Mouse (Mus musculus) lung, adult 18-20 months (tissue): ENCODE results near the gene Gjc3.
"Not testable (repeated sequence)": the region's sequence is repeated elsewhere in the genome, so short reads cannot be mapped to it uniquely, and the experiment has no call there.

ENCODE experiments used
- DNase-seq, 2 experiments: peaks; one replicate each; pipeline ENCODE4 v3.0.0; 2022; ENCODE audit warnings: mixed read lengths in 2 of 2

The Gjc3 gene

GRCm38 (mm10) chr5:137962945-137963344 is at the start of gene Gjc3:
Gene Gjc3, minus strand, starts transcription at chr5:137963098.
- DNase-seq = no peak

DNA sequence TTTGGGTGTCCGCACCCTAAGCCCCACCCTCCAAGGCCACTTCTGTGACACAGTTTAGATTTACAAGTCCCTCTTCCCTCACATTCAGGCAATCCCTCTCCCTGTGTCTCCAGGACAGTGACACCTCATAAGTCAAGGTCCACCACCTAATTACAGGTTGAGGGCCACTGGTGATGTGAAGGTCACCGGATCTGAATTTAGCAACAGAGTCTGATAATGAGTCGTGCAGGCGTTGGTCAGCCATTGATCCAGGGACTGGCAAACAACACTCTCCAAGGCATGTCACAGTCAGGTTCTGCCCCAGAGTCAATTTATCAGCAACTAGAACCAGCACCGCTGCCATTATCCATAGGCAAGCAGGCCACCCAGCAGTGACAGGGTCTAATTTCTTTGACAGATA is 49.5 kb upstream of the Gjc3 start:
- no peak for DNase-seq

DNA sequence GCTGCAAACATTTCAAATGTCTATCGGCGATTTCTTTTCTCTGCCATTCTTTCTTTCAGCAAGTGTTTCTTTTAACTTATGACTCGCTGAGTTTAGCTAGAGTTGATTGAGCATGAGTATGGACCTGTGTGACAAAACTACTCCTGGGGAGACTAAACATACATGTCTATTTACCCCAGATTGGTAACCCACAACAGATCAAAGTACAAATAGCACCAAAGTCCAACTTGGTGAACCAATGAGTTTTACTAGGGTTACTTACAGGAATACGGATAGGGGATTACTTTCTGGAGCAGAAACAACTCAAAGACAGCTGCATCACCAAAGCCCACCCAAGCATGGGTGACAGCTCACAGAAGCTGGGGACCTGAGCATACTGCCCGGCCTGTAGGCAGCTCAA is 46.5 kb upstream of the Gjc3 start:
- DNase-seq = no peak

- no peak for DNase-seq
Observed at GRCm38 (mm10) chr5:137986351-137986750, 23.5 kb upstream of the Gjc3 start.

DNA sequence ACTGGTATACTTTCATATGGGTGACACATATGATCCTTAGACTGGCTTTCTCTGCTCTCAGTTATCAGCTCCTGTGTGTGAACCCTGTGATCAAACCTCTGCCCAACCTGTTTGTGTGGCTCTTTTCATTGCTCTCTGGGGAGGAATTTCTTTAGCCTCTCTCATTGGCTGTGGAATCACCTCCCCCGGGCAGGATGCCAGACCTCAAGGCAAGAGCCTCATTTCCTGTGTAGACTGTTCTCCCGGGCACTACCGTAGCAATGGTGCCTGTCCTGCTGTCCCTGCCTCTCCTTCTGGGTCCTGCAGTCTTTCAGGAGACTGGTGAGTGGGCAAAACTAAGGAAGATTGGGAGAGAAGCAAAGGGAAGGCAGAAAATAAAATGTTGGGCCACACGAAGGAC is 18.4 kb upstream of the Gjc3 start, which contains the start of gene Azgp1:
Gene Azgp1 (plus strand): TSS at position 221 of the 400 bp plus-strand sequence.
- DNase-seq = peak; percentile 57 to 66

DNA sequence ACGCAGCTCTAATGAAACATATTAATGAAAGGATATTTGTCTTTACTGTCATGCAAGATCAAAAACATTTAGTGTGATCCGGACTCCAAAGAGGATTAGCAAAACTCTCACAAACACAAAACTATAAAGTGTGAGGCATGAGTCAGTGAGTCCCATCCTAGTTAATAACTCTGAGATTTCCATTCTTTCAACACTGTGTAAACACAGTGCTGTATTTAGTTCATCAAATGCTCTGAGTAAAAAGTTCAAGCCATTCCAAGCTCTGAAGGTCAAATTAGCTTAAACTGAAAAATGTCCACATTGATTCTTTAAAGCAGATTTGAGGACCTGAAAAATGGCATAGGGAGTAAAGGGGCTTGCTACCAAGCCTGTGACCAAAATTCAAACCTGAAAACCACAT is 16.2 kb upstream of the Gjc3 start:
- DNase-seq = no peak

DNA sequence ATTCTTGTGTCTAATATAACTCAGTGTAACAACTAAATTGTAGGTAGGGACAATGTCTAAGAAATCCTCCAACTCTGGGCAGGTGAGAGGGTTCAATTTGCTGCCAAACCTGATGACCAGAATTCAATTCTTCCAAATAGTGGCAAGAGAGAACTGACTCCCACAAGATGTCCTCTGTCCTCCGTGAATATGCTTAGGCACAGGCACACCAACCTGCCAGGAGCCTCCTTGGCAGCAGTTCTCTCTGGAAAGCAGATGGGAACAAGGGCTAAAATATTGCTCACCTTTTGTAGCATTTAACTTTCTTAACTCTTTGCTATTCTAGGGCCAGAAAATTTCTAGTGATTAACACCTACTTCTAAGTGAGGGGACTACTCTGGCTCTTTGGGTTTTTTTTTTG is 14.4 kb upstream of the Gjc3 start:
- no peak for DNase-seq

DNA sequence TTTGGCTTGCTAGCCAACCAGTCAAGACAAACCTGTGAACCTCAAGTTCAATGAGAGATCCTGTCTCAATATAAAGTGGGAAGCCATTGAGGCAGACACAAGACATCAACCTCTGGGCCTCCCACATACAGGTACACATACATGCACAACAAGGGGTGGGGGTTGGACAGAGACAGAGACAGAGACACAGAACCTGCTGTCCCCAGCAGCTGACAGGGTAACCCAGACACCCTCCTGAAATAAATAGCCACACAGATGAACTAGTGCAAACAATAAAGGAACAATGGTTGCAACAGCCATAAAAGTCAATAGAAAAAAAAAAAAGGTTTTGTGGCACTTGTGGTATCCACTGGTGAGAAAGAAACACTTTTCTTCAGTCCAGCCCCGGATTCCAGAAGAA is 12.5 kb upstream of the Gjc3 start:
- no peak for DNase-seq

GRCm38 (mm10) chr5:137974724-137975123 is 11.8 kb upstream of the Gjc3 start:
- DNase-seq = no peak

DNA sequence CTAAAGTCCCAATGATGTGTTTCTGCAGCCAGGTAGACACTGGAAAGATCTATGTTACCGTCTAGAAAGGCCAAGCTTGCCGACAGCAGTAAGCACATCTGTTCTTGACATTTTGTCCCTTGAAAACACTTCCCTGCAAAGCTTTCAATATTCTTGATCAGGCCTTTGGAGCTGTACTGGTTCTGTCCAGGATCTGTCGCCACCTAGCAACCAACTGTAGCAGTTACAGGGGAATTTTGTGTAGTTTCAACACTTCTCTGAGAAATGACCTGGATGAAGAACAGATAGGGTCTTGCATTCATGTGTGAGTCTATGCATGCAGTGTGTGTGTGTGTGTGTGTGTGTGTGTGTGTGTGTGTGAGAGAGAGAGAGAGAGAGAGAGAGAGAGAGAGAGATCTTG is 10.8 kb upstream of the Gjc3 start:
- no peak for DNase-seq

DNA sequence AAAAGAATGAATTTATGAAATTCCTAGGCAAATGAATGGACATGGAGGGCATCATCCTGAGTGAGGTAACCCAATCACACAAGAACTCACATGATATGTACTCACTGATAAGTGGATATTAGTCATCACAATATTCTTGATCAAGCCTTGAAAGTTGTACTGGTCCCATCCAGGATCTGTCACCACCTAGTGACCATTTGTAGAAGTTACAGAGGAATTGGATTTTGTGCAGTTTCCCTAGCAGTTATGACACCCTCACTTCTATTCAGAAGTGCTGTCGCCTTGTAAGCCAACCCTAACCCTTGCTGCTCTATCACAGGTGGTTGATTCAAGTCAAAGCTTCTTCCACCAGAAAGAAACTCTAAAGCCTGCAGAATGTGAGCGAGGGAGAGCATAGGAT is 10.3 kb upstream of the Gjc3 start:
- DNase-seq = no peak

GRCm38 (mm10) chr5:137966492-137966891 is 3.6 kb upstream of the Gjc3 start:
- no peak for DNase-seq

GRCm38 (mm10) chr5:137956404-137956803 is 6.5 kb downstream of the Gjc3 start:
- DNase-seq = no peak

- peak; percentile 24 to 33 for DNase-seq
Observed at GRCm38 (mm10) chr5:137951218-137951617, 11.7 kb downstream of the Gjc3 start.

DNA sequence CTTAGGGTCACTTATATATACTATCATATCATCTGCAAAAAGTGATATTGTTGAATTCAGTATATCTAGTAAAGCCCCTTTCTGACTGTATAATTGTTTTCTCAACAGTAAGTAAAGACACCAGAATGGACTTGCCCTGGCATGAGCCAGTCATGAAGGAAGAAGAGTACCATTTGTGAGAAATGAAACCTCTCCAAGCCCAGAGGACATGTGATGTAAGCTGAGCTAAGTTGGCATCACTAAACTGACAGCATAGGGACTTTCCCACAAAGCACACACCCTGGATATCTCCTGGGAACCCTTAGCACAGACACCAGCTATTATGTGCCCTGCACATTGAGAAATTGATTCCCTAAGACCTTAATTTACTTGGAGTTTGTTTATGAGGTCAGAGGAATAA is 15.6 kb downstream of the Gjc3 start:
- no peak for DNase-seq

GRCm38 (mm10) chr5:137943133-137943532 is 19.8 kb downstream of the Gjc3 start:
- DNase-seq = no peak

GRCm38 (mm10) chr5:137940948-137941347 is 21.9 kb downstream of the Gjc3 start:
- no peak for DNase-seq

GRCm38 (mm10) chr5:137937238-137937637 is 25.7 kb downstream of the Gjc3 start:
- DNase-seq = no peak

DNA sequence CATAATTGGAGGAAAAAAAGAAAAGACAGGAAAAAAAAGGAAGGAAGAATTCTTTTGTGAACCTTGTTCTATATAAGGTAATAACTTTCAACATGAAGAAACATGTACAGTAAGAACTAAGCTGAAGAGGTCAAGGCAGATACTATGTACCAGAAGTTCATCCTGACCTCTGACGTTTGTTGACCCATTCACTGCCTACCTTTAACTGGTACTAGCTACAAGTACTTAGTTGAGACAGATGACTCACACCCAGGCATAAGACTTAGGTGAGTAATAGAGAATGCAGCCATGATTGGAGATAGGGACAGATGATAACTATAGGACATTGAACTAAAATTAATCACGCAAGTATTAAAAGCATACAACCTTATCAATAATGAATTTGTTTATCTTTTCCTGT is 26.4 kb downstream of the Gjc3 start:
- no peak for DNase-seq

DNA sequence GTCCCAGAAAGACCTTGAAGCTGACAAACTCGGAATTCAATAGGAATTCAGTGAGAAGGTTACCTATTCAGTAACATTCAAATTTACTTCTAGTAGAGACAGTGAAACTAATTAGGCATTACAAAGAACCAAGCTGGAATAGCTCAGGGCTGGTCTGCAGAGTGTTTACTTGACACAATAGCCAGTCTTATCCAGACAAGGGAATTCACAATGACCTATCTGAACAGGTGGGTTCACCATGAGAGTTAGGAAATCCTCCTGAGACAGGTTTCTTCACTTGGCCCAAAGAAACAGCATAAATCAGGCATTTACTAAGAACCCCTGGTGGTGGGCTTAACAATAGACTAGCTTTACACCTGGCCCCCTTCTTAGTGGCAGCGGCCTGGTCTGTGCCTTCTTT is 29.0 kb downstream of the Gjc3 start:
- DNase-seq = not testable (repeated sequence)

GRCm38 (mm10) chr5:137928439-137928838 is 34.5 kb downstream of the Gjc3 start:
- no peak for DNase-seq

- no peak for DNase-seq
Observed at GRCm38 (mm10) chr5:137922171-137922570, 40.7 kb downstream of the Gjc3 start.

GRCm38 (mm10) chr5:137921532-137921931 is 41.4 kb downstream of the Gjc3 start, which contains the start of gene Cyp3a13:
Gene Cyp3a13, minus strand, starts transcription at chr5:137921619.
- peak; percentile 77 to 87 for DNase-seq

- peak; percentile 20 to 62 for DNase-seq
Observed at GRCm38 (mm10) chr5:137915550-137915949, 47.3 kb downstream of the Gjc3 start.

- DNase-seq = no peak
Observed at GRCm38 (mm10) chr5:137914508-137914907, 48.4 kb downstream of the Gjc3 start.
